Mouse (Mus musculus) lung, adult 2 months (tissue): Measurements from ENCODE around the gene Sap25.

Experiments used
- CTCF ChIP-seq: fragments of 200-500 bp; IDR thresholded peaks from 2 replicates; pipeline ENCODE4 v1.5.1; 2011; ENCODE audit warnings: mild to moderate bottlenecking, low read length, control low read depth; ENCODE audit not compliant: insufficient read depth
- POLR2A ChIP-seq: fragments of 200-500 bp; IDR thresholded peaks from 2 replicates; pipeline ENCODE4 v1.6.1; 2011; ENCODE audit warnings: low read depth, mild to moderate bottlenecking, control low read depth, low read length, borderline replicate concordance; ENCODE audit errors: extremely low read depth

DNA sequence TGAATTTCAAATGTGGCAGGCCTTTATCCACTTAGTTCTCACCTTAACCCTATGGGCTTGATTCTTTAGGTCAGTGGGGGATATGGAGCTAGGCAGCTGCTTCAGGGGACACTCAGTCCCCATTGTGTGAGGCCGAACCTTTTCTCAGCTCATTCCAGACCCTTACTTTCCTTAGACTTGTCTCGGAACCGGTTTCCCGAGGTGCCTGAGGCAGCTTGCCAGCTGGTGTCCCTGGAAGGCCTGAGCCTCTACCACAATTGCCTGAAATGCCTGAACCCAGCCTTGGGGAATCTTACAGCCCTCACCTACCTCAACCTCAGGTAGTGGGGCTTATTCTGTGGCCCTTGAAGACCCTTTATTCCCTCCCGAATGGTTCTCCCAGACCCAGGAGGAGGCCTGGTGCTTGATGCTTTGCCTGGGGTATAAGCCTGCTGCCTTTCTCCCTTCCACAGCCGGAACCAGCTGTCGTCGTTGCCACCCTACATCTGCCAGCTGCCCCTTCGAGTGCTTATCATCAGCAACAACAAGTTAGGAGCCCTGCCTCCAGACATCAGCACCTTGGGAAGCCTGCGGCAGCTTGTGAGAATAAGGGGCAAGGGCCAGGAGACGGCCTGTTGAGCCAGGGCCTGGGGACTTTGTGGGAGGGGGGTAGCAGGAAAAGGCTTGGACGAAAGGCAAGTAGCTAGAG is 7.6 kb upstream of the Sap25 start:
- no peak for TF ChIP-seq CTCF
- TF ChIP-seq POLR2A: no peak
